Mouse (Mus musculus) neural tube, embryonic 13.5 days (tissue): Measurements from ENCODE around the gene Cass4. TPM values are rescaled to one million over a fixed set of nuclear protein-coding genes. Genes with fewer than 3 reads are reported as not detected.

Experiments
- ATAC-seq: fragments of 200-750 bp; cut with Nextera tagmentation; 2 replicates; pipeline ENCODE4 v1.8.0; 2017; ENCODE audit warnings: low read depth, mild to moderate bottlenecking, moderate TSS enrichment, moderate library complexity
- H3K27ac ChIP-seq: fragments of 300-500 bp; sonication (generic); replicated peaks from 2 replicates; pipeline ENCODE4 v1.5.1; 2015; ENCODE audit warnings: moderate library complexity, mild to moderate bottlenecking, inconsistent platforms
- H3K27me3 ChIP-seq: fragments of 300-500 bp; sonication (generic); 2 replicates; pipeline ENCODE4 v1.6.1; 2015; ENCODE audit warnings: mild to moderate bottlenecking, inconsistent platforms
- H3K36me3 ChIP-seq: fragments of 300-500 bp; sonication (generic); 2 replicates; pipeline ENCODE4 v1.6.1; 2015; ENCODE audit warnings: mild to moderate bottlenecking, inconsistent platforms
- H3K4me1 ChIP-seq: fragments of 300-500 bp; sonication (generic); replicated peaks from 2 replicates; pipeline ENCODE4 v1.6.1; 2015; ENCODE audit warnings: inconsistent platforms
- H3K4me2 ChIP-seq: fragments of 300-500 bp; sonication (generic); 2 replicates; pipeline ENCODE4 v1.6.1; 2015; ENCODE audit warnings: inconsistent platforms, mild to moderate bottlenecking, moderate library complexity
- H3K4me3 ChIP-seq: fragments of 300-500 bp; sonication (generic); 2 replicates; pipeline ENCODE4 v1.5.1; 2015; ENCODE audit warnings: mild to moderate bottlenecking, inconsistent platforms
- H3K9ac ChIP-seq: fragments of 300-500 bp; sonication (generic); 2 replicates; pipeline ENCODE4 v1.6.1; 2015; ENCODE audit warnings: moderate library complexity, mild to moderate bottlenecking, inconsistent platforms
- H3K9me3 ChIP-seq: fragments of 300-500 bp; sonication (generic); 2 replicates; pipeline ENCODE4 v1.6.1; 2016; ENCODE audit warnings: inconsistent platforms
- WGBS: fragments of 180-500 bp; shearing (Covaris S2); methylation state at CpG from one replicate; pipeline ENCODE4 v1.1.7; 2015; 5-methylcytosine and 5-hydroxymethylcytosine counted together
- polyA plus RNA-seq: library from polyadenylated mRNA; unstranded; fragments of >200 nt; fragmentation: Nextera tagmentation; extraction: Ambion mirVana; gene quantifications from 2 replicates; pipeline ENCODE4 v1.2.1, GENCODE M21; 2015

Gene Cass4
- polyA plus RNA-seq, 1 experiment from 2014 or later, result 0.46 TPM

- ATAC-seq, result no peak
- Histone ChIP-seq H3K4me2 (no peak overlapping the region), H3K27me3 (no peaks in the 10 kb centered on the region; the same call in 1 of the 2 replicates), H3K27ac (no peak overlapping the region), H3K36me3 (no peaks in the 10 kb centered on the region), H3K9ac (no peak overlapping the region), H3K4me1 (peaks cover 9% of the 10 kb centered on the region; the same call in 1 of the 2 replicates), H3K9me3 (no peaks in the 10 kb centered on the region), H3K4me3 (no peak overlapping the region)
- WGBS, result 49% methylated on average over 10 of the region's 10 CpGs
These were observed 83.2 kb downstream of the Cass4 start for GRCm38 (mm10) chr2:172476707-172477260.

- no peak overlapping the region for H3K4me2 ChIP-seq
- peak; percentile 13; the same call in 1 of the 2 replicates for ATAC-seq
- no peaks in the 10 kb centered on the region; the same call in 1 of the 2 replicates for H3K27me3 ChIP-seq
- H3K9ac ChIP-seq, result no peak overlapping the region
- no peaks in the 10 kb centered on the region for H3K36me3 ChIP-seq
- peaks cover 9% of the 10 kb centered on the region; the same call in 1 of the 2 replicates for H3K4me1 ChIP-seq
- H3K4me3 ChIP-seq, result no peak overlapping the region
- 35% methylated on average over 3 of the region's 3 CpGs for WGBS
- H3K27ac ChIP-seq, result no peak overlapping the region
- no peaks in the 10 kb centered on the region for H3K9me3 ChIP-seq
These were observed 83.8 kb downstream of the Cass4 start for GRCm38 (mm10) chr2:172477350-172477749.

GRCm38 (mm10) chr2:172477860-172478259, 84.3 kb downstream of the Cass4 start:
- no peak overlapping the region for H3K27ac ChIP-seq
- H3K9ac ChIP-seq, result no peak overlapping the region
- H3K9me3 ChIP-seq, result no peaks in the 10 kb centered on the region
- H3K4me3 ChIP-seq, result no peak overlapping the region
- ATAC-seq, result peak; percentile 25; the same call in 1 of the 2 replicates
- H3K27me3 ChIP-seq, result no peaks in the 10 kb centered on the region; the same call in 1 of the 2 replicates
- H3K4me1 ChIP-seq, result peaks cover 9% of the 10 kb centered on the region; the same call in 1 of the 2 replicates
- 0% methylated on average over 2 of the region's 2 CpGs for WGBS
- no peak overlapping the region for H3K4me2 ChIP-seq
- H3K36me3 ChIP-seq, result no peaks in the 10 kb centered on the region

- Histone ChIP-seq H3K4me2 (no peak overlapping the region), H3K27me3 (no peaks in the 10 kb centered on the region; the same call in 1 of the 2 replicates), H3K4me1 (peaks cover 5% of the 10 kb centered on the region; the same call in 1 of the 2 replicates), H3K9ac (no peak overlapping the region; the same call in 1 of the 2 replicates), H3K9me3 (no peaks in the 10 kb centered on the region), H3K36me3 (no peaks in the 10 kb centered on the region), H3K4me3 (no peak overlapping the region), H3K27ac (no peak overlapping the region)
- WGBS, result 73% methylated on average over 7 of the region's 7 CpGs
- no peak for ATAC-seq
These were observed 86.7 kb downstream of the Cass4 start for GRCm38 (mm10) chr2:172480296-172480695.

GRCm38 (mm10) chr2:172481654-172482385, 88.2 kb downstream of the Cass4 start:
- 82% methylated on average over 16 of the region's 16 CpGs for WGBS
- Histone ChIP-seq H3K9ac (no peak overlapping the region), H3K4me1 (peaks cover 5% of the 10 kb centered on the region; the same call in 1 of the 2 replicates), H3K4me3 (no peak overlapping the region), H3K27me3 (peaks cover 4% of the 10 kb centered on the region; the same call in 1 of the 2 replicates), H3K36me3 (no peaks in the 10 kb centered on the region), H3K9me3 (no peaks in the 10 kb centered on the region), H3K4me2 (no peak overlapping the region), H3K27ac (no peak overlapping the region)
- no peak for ATAC-seq

Other genes starting within 250 kb of the Cass4 start
- gene Mc3r, start 145.3 kb upstream of the Cass4 start, polyA plus RNA-seq, result 0.21 TPM in 1 of 2 replicates, not detected in the other
- 29.9 and 33.0 TPM in 2 replicates for gene Fam210b, start 48.2 kb upstream of the Cass4 start, polyA plus RNA-seq
- gene Aurka, start 23.3 kb upstream of the Cass4 start, polyA plus RNA-seq, result 20.9 and 23.3 TPM in 2 replicates
- gene Cstf1, start 23.1 kb upstream of the Cass4 start, polyA plus RNA-seq, result 26.3 and 30.5 TPM in 2 replicates
- gene Rtf2, start 46.8 kb downstream of the Cass4 start, polyA plus RNA-seq, result 103 and 105 TPM in 2 replicates
- 0.61 and 1.1 TPM in 2 replicates for gene Gcnt7, start 64.8 kb downstream of the Cass4 start, polyA plus RNA-seq
- gene Fam209, start 78.7 kb downstream of the Cass4 start, polyA plus RNA-seq, result 0.49 TPM in 1 of 2 replicates, not detected in the other
- gene Tfap2c, start 155.8 kb downstream of the Cass4 start, polyA plus RNA-seq, result 0.60 and 1.0 TPM in 2 replicates